Mouse (Mus musculus) embryonic facial prominence, embryonic 13.5 days (tissue): ENCODE results near the gene Ip6k2. TPM values are rescaled to one million over a fixed set of nuclear protein-coding genes. Genes with fewer than 3 reads are reported as not detected.

Experiments used
- ATAC-seq: fragments of 200-750 bp; cut with Nextera tagmentation; 2 replicates; pipeline ENCODE4 v1.8.0; 2017; ENCODE audit warnings: low read depth; ENCODE audit not compliant: insufficient number of reproducible peaks, insufficient read depth, low FRiP score, low TSS enrichment
- H3K27ac ChIP-seq: fragments of 300-500 bp; sonication (generic); 2 replicates; pipeline ENCODE4 v1.5.1; 2015; ENCODE audit warnings: moderate library complexity, mild to moderate bottlenecking, inconsistent platforms
- H3K27me3 ChIP-seq: fragments of 300-500 bp; sonication (generic); 2 replicates; pipeline ENCODE4 v1.6.1; 2015; ENCODE audit warnings: mild to moderate bottlenecking, inconsistent platforms
- H3K36me3 ChIP-seq: fragments of 300-500 bp; sonication (generic); 2 replicates; pipeline ENCODE4 v1.6.1; 2015; ENCODE audit warnings: mild to moderate bottlenecking, inconsistent platforms
- H3K4me1 ChIP-seq: fragments of 300-500 bp; sonication (generic); 2 replicates; pipeline ENCODE4 v1.6.1; 2015; ENCODE audit warnings: inconsistent platforms
- H3K4me2 ChIP-seq: fragments of 300-500 bp; sonication (generic); 2 replicates; pipeline ENCODE4 v1.6.1; 2015; ENCODE audit warnings: moderate library complexity, mild to moderate bottlenecking, inconsistent platforms
- H3K4me3 ChIP-seq: fragments of 300-500 bp; sonication (generic); 2 replicates; pipeline ENCODE4 v1.5.1; 2015; ENCODE audit warnings: mild to moderate bottlenecking, inconsistent platforms
- H3K9ac ChIP-seq: fragments of 300-500 bp; sonication (generic); 2 replicates; pipeline ENCODE4 v1.6.1; 2015; ENCODE audit warnings: mild to moderate bottlenecking, inconsistent platforms
- H3K9me3 ChIP-seq: fragments of 300-500 bp; sonication (generic); 2 replicates; pipeline ENCODE4 v1.6.1; 2016; ENCODE audit warnings: inconsistent platforms
- WGBS: fragments of 180-500 bp; shearing (Covaris S2); methylation state at CpG from one replicate; pipeline ENCODE4 v1.1.7; 2015; ENCODE audit warnings: mixed read lengths; 5-methylcytosine and 5-hydroxymethylcytosine counted together
- polyA plus RNA-seq: library from polyadenylated mRNA; unstranded; fragments of >200 nt; fragmentation: Nextera tagmentation; extraction: Ambion mirVana; gene quantifications from 2 replicates; pipeline ENCODE4 v1.2.1, GENCODE M21; 2015

The Ip6k2 gene
- polyA plus RNA-seq, 1 experiment from 2014 or later: 144 TPM

DNA sequence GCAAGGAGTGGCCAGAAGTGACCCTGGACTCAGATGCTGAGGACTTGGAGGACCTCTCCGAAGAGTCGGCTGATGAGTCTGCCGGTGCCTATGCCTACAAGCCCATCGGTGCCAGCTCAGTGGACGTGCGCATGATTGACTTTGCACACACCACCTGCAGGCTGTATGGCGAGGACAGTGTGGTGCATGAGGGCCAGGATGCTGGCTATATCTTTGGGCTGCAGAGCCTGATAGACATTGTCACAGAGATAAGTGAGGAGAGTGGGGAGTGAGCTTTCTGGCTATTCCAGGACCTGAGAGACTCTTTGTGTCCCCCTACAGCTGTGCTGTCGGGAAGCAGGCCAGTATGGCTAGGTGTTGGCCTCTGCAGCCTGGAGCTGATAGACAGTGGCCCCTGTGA, 22.2 kb downstream of the Ip6k2 start:
- Histone ChIP-seq H3K27ac (no peak overlapping the region), H3K9me3 (no peaks in the 10 kb centered on the region), H3K27me3 (no peaks in the 10 kb centered on the region), H3K36me3 (peaks cover 59% of the 10 kb centered on the region), H3K4me2 (no peak overlapping the region), H3K9ac (no peak overlapping the region), H3K4me3 (no peak overlapping the region), H3K4me1 (peaks cover 17% of the 10 kb centered on the region)
- 89% methylated on average over 8 of the region's 8 CpGs for WGBS
- no peak for ATAC-seq

DNA sequence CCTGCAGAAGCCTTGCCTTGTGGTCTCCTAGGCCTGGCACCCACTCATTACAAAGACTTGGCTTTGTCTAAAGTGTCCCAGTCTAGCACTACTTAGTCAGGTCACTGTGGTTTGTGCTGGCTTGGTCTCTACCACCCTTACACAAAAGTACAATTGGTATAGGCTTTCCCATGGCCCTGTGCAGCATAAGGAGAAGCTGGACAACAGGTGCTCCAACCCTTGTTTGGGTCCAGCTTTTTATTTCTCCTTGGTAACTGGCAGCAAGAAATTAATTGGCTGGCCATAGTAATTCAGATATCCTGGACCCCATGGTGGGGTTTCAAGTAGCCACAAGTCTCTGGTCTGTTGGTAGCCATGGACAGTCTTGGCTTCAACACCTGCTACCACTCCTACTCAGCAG, 22.8 kb downstream of the Ip6k2 start:
- Histone ChIP-seq H3K4me3 (no peak overlapping the region), H3K4me2 (no peak overlapping the region)

GRCm38 (mm10) chr9:108806831-108807230, 23.2 kb downstream of the Ip6k2 start:
- ATAC-seq: no peak
- WGBS: 91% methylated on average over 1 of the region's 1 CpGs
- H3K27ac ChIP-seq: no peak overlapping the region

More for the DNA sequence above, 22.8 kb downstream of the Ip6k2 start:
- Histone ChIP-seq H3K36me3 (peaks cover 64% of the 10 kb centered on the region), H3K27ac (no peak overlapping the region), H3K9ac (no peak overlapping the region), H3K9me3 (no peaks in the 10 kb centered on the region), H3K4me1 (peaks cover 17% of the 10 kb centered on the region), H3K27me3 (no peaks in the 10 kb centered on the region)
- ATAC-seq: no peak

DNA sequence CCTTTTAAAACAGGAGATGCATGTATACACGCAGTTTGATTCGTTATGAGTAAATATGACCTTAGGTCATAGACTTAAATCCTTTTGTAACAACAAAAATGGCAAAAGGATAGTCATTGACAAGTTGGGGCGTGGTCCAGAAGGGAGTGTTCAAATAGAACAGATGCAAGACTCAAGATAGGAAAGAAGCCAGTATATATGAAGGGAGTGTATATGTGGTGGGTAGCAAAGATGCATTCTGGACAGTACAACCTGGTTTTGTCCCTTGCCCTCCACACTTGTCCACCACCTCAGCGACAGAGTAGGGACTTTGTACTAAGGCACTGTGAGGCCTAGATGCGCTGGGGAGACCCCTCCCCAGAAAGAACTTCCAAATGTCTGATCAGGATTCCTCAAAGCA, 24.1 kb downstream of the Ip6k2 start:
- H3K27ac ChIP-seq: no peak overlapping the region
- peak overlapping the region; percentile 76; the same call in 1 of the 2 replicates for H3K4me3 ChIP-seq
- peaks cover 64% of the 10 kb centered on the region for H3K36me3 ChIP-seq
- H3K9ac ChIP-seq: no peak overlapping the region
- no peak for ATAC-seq
- H3K4me2 ChIP-seq: peak overlapping the region; percentile 75
- whole genome bisulfite sequencing: 76% methylated on average over 5 of the region's 5 CpGs
- H3K9me3 ChIP-seq: no peaks in the 10 kb centered on the region
- H3K4me1 ChIP-seq: peaks cover 17% of the 10 kb centered on the region
- H3K27me3 ChIP-seq: no peaks in the 10 kb centered on the region

More at GRCm38 (mm10) chr9:108806831-108807230, 23.2 kb downstream of the Ip6k2 start:
- Histone ChIP-seq H3K4me3 (no peak overlapping the region), H3K9ac (no peak overlapping the region), H3K4me2 (no peak overlapping the region), H3K9me3 (no peaks in the 10 kb centered on the region), H3K27me3 (no peaks in the 10 kb centered on the region), H3K4me1 (peaks cover 17% of the 10 kb centered on the region), H3K36me3 (peaks cover 64% of the 10 kb centered on the region)

GRCm38 (mm10) chr9:108808163-108808665, 24.6 kb downstream of the Ip6k2 start, which contains the start of gene Nckipsd:
Gene Nckipsd, plus strand, starts transcription at chr9:108808368.
- Histone ChIP-seq H3K9ac (peak within 1 kb of the TSS; percentile 91), H3K27me3 (no peaks in the 10 kb centered on the region), H3K36me3 (peaks cover 66% of the 10 kb centered on the region), H3K27ac (no peak within 1 kb of the TSS; the same call in 1 of the 2 replicates), H3K4me3 (peak within 1 kb of the TSS; percentile 76), H3K4me2 (peak within 1 kb of the TSS; percentile 75), H3K4me1 (peaks cover 17% of the 10 kb centered on the region), H3K9me3 (no peaks in the 10 kb centered on the region)
- under 1% methylated on average over 58 of the region's 62 CpGs for WGBS
- peak; percentile 76 for ATAC-seq

GRCm38 (mm10) chr9:108809188-108809587, 25.6 kb downstream of the Ip6k2 start:
- H3K9ac ChIP-seq: peak overlapping the region; percentile 91
- H3K4me3 ChIP-seq: peak overlapping the region; percentile 76
- H3K36me3 ChIP-seq: peaks cover 66% of the 10 kb centered on the region
- 0 out of 2 replicates have a peak, but pooled peaks have one; percentile 1 for ATAC-seq
- no peak overlapping the region for H3K27ac ChIP-seq
- peak overlapping the region; percentile 75 for H3K4me2 ChIP-seq
- no peaks in the 10 kb centered on the region for H3K9me3 ChIP-seq
- H3K4me1 ChIP-seq: peaks cover 17% of the 10 kb centered on the region
- no peaks in the 10 kb centered on the region for H3K27me3 ChIP-seq
- 53% methylated on average over 5 of the region's 5 CpGs for WGBS

DNA sequence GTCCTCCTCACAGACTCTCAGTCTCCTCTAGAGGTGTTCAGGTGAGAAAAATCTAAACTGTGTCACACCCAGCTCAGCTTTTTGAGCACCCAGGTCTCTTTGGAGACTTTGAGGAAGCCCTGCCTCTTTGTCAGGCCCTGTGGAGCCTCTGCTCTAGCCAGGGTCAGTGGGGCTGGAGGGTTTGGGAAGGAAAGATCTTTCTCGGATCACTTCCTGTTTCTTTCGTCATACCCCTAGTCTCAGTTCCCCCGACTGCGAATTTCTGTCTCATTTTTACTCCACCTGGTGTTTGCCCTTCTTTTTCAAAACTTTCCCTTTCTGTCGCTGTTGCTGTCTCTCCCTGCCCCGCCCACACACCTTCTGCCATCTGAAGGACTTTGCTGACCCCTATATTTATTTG, 26.1 kb downstream of the Ip6k2 start:
- no peaks in the 10 kb centered on the region for H3K27me3 ChIP-seq
- no peak overlapping the region for H3K4me3 ChIP-seq
- 78% methylated on average over 6 of the region's 6 CpGs for WGBS
- H3K4me1 ChIP-seq: peaks cover 17% of the 10 kb centered on the region
- 0 out of 2 replicates have a peak overlapping the region, but pooled peaks have one; percentile 75 for H3K4me2 ChIP-seq
- ATAC-seq: no peak
- H3K9me3 ChIP-seq: no peaks in the 10 kb centered on the region
- no peak overlapping the region for H3K27ac ChIP-seq
- peaks cover 66% of the 10 kb centered on the region for H3K36me3 ChIP-seq
- no peak overlapping the region for H3K9ac ChIP-seq

DNA sequence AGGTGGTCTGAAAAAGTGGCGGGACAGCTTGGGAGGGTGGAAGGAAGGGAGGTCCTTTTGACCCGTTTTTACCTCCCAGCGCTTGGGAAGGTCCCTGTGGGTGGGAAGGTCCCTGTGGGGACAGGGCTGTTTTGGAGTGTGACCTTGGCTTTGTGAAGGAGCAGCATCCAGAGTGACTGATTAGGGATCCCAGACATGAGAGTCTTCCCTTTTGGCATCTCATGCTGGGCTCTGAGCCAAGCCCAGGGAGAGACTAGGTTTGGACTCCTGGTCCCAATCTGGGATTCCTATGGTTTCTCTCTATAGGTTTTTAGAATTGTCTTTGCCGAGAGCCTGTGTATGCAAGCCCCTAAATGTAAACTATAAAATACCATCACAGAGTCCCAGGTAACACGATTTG, 26.9 kb downstream of the Ip6k2 start:
- Histone ChIP-seq H3K9me3 (no peaks in the 10 kb centered on the region), H3K4me3 (no peak overlapping the region), H3K9ac (no peak overlapping the region), H3K27me3 (no peaks in the 10 kb centered on the region), H3K36me3 (peaks cover 66% of the 10 kb centered on the region), H3K4me2 (no peak overlapping the region), H3K4me1 (peaks cover 17% of the 10 kb centered on the region), H3K27ac (no peak overlapping the region)
- 85% methylated on average over 5 of the region's 5 CpGs for WGBS
- no peak for ATAC-seq

DNA sequence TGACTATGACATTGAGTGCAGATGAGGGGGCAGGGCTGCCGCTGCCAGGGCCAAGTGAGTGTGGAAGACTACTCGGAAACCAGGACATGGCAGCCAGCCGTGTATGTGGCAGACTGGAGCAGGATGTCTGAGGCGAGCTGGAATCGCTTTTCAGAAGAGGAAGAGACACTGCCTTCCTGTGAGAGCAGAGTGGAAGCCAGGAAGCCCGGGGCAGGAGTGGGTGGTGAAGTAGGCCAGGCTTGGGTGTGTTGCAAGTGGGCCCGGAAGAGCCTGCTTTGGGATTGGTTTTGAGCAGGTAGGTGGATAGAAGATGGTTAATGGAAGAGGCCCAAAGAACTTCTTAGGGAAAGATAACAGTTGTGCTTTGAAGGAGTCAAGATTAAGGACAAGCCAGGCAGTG, 32.0 kb downstream of the Ip6k2 start:
- H3K9me3 ChIP-seq: no peaks in the 10 kb centered on the region
- WGBS: 86% methylated on average over 7 of the region's 7 CpGs
- ATAC-seq: no peak
- H3K36me3 ChIP-seq: peaks cover 80% of the 10 kb centered on the region
- no peak overlapping the region for H3K9ac ChIP-seq
- H3K4me1 ChIP-seq: no peaks in the 10 kb centered on the region
- no peaks in the 10 kb centered on the region for H3K27me3 ChIP-seq
- H3K4me3 ChIP-seq: no peak overlapping the region
- no peak overlapping the region for H3K27ac ChIP-seq
- H3K4me2 ChIP-seq: no peak overlapping the region

GRCm38 (mm10) chr9:108819495-108819894, 35.9 kb downstream of the Ip6k2 start:
- no peak for ATAC-seq
- H3K36me3 ChIP-seq: peaks cover 43% of the 10 kb centered on the region
- H3K4me1 ChIP-seq: no peaks in the 10 kb centered on the region
- H3K27me3 ChIP-seq: peaks cover 24% of the 10 kb centered on the region
- no peaks in the 10 kb centered on the region for H3K9me3 ChIP-seq
- H3K4me3 ChIP-seq: no peak overlapping the region
- H3K27ac ChIP-seq: no peak overlapping the region
- H3K4me2 ChIP-seq: no peak overlapping the region
- WGBS: 58% methylated on average over 3 of the region's 3 CpGs
- no peak overlapping the region for H3K9ac ChIP-seq

DNA sequence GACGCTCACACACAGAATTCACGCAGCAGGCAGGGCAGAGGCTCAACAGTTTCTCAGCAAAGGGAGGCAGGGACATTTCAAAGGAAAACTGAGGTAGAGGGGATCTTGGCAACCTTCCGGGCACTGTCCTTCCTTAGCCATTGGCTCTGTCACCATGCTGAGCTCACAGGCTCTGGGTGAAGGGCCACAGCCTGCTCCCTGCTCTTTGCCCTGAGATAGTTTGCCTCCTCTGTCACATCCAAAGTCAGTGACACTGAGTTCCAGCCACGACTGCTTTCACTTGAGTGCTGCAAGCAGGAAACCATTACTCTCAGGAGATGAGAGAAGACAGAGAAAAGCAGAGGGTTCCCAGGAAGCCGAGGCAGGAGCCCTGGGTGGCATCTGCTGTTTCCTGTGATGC, 36.5 kb downstream of the Ip6k2 start:
- Histone ChIP-seq H3K27ac (no peak overlapping the region), H3K9me3 (no peaks in the 10 kb centered on the region), H3K4me3 (no peak overlapping the region), H3K27me3 (peaks cover 29% of the 10 kb centered on the region), H3K9ac (no peak overlapping the region), H3K4me2 (no peak overlapping the region), H3K36me3 (peaks cover 37% of the 10 kb centered on the region), H3K4me1 (0 out of 2 replicates have a peak, but pooled peaks cover under 1% of the 10 kb centered on the region)
- ATAC-seq: no peak
- WGBS: 67% methylated on average over 5 of the region's 5 CpGs

- no peak for ATAC-seq
- H3K4me3 ChIP-seq: no peak overlapping the region
- no peak overlapping the region for H3K27ac ChIP-seq
- H3K4me2 ChIP-seq: no peak overlapping the region
- H3K9me3 ChIP-seq: no peaks in the 10 kb centered on the region
- peaks cover 21% of the 10 kb centered on the region for H3K4me1 ChIP-seq
- WGBS: 4% methylated on average over 25 of the region's 25 CpGs
- H3K36me3 ChIP-seq: no peaks in the 10 kb centered on the region
- peaks cover 71% of the 10 kb centered on the region for H3K27me3 ChIP-seq
- H3K9ac ChIP-seq: no peak overlapping the region
Observed at GRCm38 (mm10) chr9:108824144-108824685, 40.6 kb downstream of the Ip6k2 start.
